Mouse (Mus musculus): Measurements from ENCODE around the gene Macf1.
"Not testable (repeated sequence)": the region's sequence is repeated elsewhere in the genome, so short reads cannot be mapped to it uniquely, and the experiment has no call there.

The Macf1 gene

DNA sequence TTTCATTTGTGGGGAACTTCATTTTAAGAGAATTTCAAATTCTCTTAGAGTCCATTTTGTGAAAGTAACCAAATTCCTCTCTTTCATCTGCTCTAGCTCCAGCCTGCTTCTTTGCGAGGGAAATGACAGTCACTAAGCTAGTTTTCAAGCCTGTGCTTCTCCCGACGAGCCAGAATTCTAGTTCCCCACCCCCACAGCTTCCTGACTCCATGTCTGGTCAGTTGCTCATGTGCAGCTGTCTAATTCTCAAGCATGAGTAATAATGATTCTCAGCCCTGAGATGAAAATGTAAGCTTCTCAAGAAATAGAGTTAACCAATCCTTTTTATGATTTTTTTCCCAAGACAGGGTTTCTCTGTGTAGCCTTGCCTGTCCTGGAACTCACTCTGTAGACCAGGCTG lies 236.9 kb downstream of the Macf1 start:
- no peak for DNase-seq (ENCODE audit: low spot score in 2 of 2)

DNA sequence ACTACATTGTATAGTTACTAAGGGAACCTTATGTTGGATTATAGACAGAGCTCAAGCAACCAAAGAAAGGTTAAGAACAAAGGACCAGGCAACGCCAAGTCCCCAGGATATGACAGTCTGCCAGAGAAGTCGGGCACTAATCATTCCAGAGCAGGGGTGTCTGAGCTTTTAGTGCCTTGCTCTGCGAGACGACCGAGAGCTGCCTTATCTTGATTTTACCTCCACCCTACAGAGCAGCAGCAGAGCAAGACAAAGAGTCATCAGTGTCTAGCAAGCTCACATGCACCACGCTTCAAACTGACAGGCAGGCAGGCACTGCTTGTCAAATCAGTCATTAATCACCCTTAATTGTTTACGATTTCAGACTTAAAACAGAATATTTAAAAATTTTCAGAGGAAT lies 237.4 kb downstream of the Macf1 start:
- DNase-seq (ENCODE audit: low spot score in 2 of 2), result no peak

DNA sequence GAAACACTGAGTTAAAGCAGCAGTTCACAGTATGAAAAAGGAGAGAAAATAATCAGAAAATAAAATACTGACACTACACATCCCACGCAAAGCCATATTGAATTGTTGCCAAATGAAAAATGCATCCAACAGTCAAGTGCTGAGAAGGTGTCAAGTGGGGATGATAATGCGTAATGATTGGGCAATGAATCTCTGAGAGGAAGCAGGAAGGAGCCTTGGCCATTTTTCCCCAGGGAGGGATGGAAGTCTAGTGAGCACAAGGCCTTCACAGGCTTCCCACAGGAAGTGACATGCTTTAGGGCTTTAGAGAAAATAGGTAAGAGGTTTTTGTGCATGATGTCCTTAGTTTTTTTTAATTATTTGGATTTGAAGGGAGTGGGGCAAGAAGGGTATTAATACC lies 237.9 kb downstream of the Macf1 start:
- DNase-seq (ENCODE audit: low spot score in 2 of 2), result not testable (repeated sequence)

DNA sequence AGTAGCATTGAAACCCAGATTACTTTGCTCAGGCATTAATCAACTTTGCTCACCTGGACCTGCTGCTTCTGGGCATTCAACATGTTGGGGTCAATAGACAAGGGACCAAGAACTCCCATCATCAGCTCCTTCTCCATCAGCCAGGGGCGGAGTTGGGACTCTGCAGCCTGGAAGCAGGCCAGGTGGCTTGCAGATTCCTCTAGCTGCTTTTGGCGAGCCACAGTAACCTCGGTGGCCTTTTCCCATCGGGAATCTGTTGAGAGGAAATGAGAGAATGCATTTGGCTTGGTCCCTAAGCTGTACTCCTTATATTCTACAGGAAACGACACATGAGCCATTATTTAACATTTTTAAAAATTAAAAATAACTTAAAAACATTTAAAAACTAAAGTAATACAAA lies 245.7 kb downstream of the Macf1 start:
- no peak for DNase-seq (ENCODE audit: low spot score in 2 of 2)

DNA sequence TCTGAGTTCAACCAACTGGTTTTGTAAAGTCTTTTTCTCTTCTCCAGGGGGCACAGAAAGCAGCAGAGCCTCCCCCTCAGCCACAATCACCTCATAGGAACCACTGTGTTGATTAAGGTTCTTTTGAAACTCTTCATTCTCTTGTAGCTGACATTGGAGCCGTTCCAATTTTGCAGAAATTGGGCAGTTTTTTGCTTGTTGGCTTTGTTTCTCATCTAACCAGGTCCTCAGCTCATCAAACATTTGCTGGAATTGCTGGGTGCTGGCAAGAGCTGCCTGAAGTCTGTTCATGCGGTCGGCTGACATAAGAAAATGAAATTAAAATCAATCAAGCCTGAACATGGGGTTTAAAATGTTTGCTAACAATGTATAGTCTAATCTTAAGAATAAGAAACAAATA lies 251.0 kb downstream of the Macf1 start:
- DNase-seq (ENCODE audit: low spot score in 2 of 2), result no peak

DNA sequence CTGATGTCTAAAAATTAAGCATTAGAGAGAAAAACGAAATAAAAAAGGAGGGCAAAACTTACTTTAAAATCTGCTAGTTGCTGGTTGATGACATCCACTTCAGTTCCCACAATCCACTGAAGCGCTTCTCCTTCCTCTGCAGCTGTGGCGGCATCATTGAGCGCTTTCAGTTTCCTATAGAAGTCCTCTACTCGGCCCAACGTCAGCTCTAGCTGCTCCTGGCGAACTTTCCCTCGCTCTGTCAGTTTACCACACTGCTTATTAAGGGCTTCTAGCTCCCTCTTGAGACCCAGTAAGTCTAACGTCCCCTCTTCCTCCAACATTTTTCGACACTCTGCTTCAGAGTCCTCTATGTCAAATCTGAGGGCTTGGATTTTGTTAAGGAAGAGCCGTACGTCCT lies 252.2 kb downstream of the Macf1 start:
- no peak for DNase-seq (ENCODE audit: low spot score in 2 of 2)

DNA sequence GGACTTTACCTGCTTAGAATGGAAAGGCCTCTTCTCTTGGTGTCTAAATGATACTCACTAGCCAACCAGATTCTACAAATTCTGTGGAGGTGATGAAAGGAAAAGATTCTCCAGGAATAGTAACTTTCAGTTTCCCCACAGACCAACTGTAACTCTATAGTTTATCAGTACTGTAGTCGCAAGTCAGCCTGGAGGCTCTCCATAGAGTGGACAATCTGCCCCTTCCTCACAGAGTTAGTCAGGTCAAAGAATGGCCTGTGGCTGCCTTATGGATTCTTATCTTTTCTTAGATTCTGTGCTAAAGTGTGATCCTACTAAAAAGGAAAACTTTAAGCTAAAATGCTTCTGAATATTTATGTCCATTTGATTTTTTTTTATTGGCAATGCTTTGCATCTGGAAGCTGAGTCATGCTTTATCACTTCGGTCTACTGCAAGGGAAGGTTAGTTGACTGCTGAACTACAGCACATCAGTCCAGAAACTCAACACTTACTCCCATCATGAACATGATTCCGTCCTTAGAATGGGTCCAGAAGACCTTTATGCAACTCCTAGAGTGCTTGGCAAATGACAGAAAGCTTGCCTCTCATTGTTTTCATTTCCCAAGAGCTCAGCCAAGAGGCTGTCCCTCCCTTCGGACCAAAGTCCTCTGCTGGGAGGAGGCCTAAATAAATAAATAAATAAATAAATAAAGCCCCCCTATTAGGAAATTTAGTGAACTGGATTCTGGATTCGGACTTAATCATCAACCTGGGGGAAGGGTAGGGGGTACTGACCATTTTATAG lies 256.1 kb downstream of the Macf1 start:
- DNase-seq (ENCODE audit: low spot score in 2 of 2), result no peak

DNA sequence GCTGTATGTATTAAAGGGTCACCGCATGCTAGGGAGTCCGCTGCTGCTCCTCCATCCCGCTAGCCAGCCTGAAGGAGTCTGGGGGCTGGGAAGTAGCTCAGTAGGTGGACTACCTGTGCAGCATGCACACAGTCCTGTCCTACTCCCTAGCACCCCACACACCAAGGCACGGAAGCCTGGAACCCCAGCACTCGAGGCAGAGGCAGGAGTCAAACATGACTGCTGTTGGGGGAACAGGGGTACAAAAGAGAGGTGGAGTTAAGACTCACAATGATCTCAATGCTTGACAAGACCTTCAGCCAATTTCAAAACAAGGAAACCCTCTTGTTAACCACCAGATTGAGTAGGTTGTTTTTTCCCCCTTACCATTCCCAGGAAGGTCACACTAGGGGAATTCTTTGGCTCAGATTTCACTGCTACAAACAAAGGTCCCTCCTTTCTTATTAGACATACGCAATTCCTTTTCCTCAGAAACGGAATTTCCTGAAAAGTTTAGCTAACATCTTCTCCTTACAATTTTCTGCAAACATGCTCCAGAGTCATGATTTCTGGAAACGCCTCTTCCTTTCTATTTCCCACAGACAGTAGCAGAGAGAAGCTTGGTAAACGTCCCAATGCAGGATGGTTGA lies 256.8 kb downstream of the Macf1 start:
- DNase-seq (ENCODE audit: low spot score in 2 of 2), result no peak

GRCm38 (mm10) chr4:123426429-123427080 lies 257.6 kb downstream of the Macf1 start:
- no peak for DNase-seq (ENCODE audit: low spot score in 2 of 2)

- DNase-seq (ENCODE audit: low spot score in 2 of 2), result no peak
Measured at GRCm38 (mm10) chr4:123425672-123426272, 258.4 kb downstream of the Macf1 start.

- DNase-seq (ENCODE audit: low spot score in 2 of 2), result no peak
Measured at GRCm38 (mm10) chr4:123424050-123424449, 260.1 kb downstream of the Macf1 start.

GRCm38 (mm10) chr4:123422828-123423227 lies 261.3 kb downstream of the Macf1 start:
- DNase-seq (ENCODE audit: low spot score in 2 of 2), result no peak

DNA sequence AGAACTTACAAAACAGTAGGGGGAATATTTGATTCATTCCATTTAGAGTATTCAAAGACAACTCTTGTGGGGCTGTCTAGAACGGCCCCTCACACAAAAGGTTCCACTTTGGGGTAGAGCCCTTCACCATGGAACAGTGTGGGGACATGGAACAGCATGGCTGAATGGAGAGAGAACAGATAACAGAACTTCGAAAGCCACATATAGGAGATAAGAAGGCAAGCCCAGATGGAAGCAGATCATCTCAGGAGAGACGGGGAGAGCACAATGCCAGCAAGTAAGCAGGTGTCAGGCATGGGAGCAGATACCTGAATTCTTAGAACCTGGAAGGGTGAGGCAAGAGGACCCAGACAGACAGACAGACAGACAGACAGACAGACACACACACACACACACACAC lies 266.1 kb downstream of the Macf1 start:
- DNase-seq (ENCODE audit: low spot score in 2 of 2), result no peak

DNA sequence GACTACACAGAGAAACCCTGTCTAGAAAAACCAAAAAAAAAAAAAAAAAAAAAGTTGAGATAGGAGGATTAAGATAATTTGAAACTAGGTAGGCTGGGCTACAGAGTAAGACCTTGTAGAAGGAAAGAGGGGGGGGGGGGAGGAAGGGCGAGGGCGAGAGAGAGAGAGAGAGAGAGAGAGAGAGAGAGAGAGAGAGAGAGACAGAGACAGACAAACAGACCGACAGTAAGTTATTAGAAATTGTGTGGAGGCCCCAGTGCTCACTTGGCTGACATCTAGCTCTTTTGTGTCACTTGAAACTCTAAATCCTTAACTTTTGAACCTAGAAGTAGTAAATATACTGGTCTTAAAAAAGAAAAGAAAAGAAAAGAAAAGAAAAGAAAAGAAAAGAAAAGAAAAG lies 266.7 kb downstream of the Macf1 start:
- DNase-seq (ENCODE audit: low spot score in 2 of 2), result no peak

- no peak for DNase-seq (ENCODE audit: low spot score in 2 of 2)
Measured at GRCm38 (mm10) chr4:123416829-123417228, 267.3 kb downstream of the Macf1 start.

DNA sequence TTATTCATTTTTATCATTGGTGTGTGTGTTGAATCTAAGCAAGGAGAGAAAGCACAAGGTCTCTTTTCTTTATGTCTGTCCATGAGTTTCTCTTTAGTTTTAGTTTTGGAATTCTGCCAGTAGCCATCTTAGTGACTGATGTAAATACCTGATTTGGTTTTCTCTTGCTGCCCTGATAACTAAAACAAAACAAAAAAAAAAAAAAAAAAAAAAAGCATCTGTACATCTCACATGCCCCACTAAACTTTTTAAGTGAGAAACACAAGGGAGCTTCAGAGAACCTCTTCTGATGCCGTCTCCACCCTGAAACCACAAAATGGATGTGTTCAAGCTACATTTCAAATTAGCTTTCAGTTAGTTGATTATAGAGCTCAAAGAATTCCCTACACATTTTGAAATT lies 268.6 kb downstream of the Macf1 start:
- no peak for DNase-seq (ENCODE audit: low spot score in 2 of 2)

- no peak for DNase-seq (ENCODE audit: low spot score in 2 of 2)
Measured at GRCm38 (mm10) chr4:123413876-123414275, 270.3 kb downstream of the Macf1 start.

DNA sequence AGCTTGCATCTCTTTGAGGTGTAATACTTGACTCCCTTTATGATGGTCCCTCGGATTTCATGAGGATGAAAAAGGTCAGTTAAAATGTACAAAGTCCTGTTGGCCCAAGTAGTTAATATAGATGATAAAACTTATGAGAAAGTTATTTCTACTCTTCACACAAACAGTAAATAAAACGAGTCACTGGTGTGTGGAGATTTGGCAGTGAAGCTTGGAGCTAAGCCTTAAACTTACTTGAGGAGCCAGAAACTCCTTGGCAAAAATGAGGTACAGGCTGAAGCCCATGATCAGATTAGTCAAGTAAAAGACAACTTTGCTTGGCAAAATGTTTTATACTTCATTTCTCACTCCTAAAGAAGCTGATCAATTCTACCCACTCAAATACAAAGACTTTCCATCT lies 271.2 kb downstream of the Macf1 start:
- no peak for DNase-seq (ENCODE audit: low spot score in 2 of 2)

DNA sequence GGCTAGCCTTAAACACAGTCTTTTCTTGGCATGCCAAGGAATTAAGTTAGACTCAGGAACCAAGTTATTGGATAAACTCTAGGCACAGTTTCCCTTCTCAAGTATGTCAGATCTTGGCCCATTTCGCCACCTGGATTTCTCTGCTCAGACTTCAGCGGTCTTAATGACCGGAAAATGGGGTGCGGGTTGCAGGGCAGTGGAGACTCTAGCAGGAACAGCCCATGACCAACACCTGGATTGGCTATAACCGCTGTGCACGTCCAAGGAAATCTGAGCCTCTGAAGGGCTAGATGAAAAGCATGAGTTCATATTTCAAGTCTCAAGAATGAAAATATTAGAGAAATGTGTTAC lies 271.7 kb downstream of the Macf1 start:
- no peak for DNase-seq (ENCODE audit: low spot score in 2 of 2)

- peak; percentile 88 to 90 for DNase-seq (ENCODE audit: low spot score in 2 of 2)
Measured at GRCm38 (mm10) chr4:123411732-123412527, 272.2 kb downstream of the Macf1 start.

DNA sequence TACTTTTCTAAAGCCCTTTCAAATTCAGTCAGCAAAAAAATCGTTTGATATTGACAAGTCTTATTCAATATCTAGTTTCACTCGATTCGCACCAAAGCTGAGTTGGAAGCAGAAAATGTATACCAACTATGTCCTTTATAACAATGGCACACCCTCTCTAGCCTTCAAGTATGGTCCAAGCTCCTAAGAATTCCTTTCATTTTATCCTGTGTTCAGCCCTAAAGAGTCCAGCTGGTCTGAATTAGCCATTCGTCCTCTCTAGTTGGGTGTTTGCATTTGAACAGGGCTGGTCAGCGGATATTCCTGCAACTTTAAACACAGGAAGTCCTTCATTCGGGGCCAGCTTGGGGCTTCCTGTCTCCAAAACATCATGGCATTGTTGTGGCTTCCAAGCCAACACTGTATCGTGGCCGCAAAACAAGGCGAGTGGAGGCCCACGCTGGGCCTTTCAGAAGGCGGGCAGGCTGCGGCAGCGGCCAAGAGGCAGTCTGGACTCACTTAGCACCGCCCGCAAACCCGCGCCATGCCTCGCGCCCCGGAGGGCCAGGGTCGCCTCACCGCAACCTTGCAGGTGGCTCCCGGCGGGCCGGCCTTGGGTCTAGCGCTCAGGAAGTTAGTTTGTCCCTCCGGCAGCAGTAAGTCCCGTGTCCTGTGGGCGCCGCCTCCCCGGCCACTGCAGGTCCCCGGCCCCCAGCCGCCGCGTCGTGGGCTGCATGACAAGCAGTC lies 273.0 kb downstream of the Macf1 start:
- DNase-seq (ENCODE audit: low spot score in 2 of 2), result no peak

All from urinary bladder, postnatal 4 days (tissue).